Mouse (Mus musculus): ENCODE measurements around the gene Uts2r. TPM values are rescaled to one million over a fixed set of nuclear protein-coding genes. Genes with fewer than 3 reads are reported as not detected.

Uts2r gene
- polyA plus RNA-seq, 1 experiment from 2014 or later, result 0.23 TPM

- no peak overlapping the region for H3K9ac ChIP-seq (ENCODE audit: low read depth, low read length)
- H3K36me3 ChIP-seq (ENCODE audit: control insufficient read depth, insufficient read depth, low read length), result no peaks in the 10 kb centered on the region
- ATAC-seq (ENCODE audit: low FRiP score) (no peak), DNase-seq (ENCODE audit: low spot score) (no peak)
- WGBS, result 88% methylated on average over 3 of the region's 3 CpGs
- H3K4me2 ChIP-seq (replicated peaks; ENCODE audit: low read depth, low read length), result no peak overlapping the region
- H3K4me1 ChIP-seq (replicated peaks; ENCODE audit: control insufficient read depth, insufficient read depth, low read length), result no peaks in the 10 kb centered on the region
- no peak overlapping the region for H3K4me3 ChIP-seq (ENCODE audit: low read depth, low read length)
- H3K27me3 ChIP-seq (ENCODE audit: control insufficient read depth, insufficient read depth, low read length), result no peaks in the 10 kb centered on the region
- no peak overlapping the region for H3K27ac ChIP-seq (ENCODE audit: low read depth, low read length)
- no peaks in the 10 kb centered on the region for H3K9me3 ChIP-seq (ENCODE audit: control insufficient read depth, low read length)
Observed at GRCm38 (mm10) chr11:121189681-121190080, 29.6 kb downstream of the Uts2r start.

DNA sequence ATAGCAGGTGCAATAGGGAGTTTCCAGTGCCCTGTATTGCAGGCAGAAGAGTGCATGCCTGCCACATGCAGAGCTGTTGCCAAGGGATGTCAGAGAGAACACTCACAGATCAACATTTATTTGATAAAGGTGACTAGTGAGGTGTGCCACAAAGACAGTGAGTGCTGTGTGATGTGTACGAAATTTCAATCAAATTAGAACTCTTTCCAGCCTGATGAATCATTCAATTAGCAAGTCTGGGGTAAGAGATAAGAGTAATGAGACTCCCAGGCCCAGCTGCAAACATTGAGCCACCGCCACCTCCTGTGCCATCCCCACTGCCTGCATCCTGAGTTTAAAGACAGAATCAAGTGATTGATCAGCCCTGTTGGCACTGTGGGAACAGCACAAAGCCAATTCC is 32.7 kb downstream of the Uts2r start:
- Histone ChIP-seq H3K4me1 (replicated peaks; ENCODE audit: control insufficient read depth, insufficient read depth, low read length) (no peaks in the 10 kb centered on the region), H3K4me3 (ENCODE audit: low read depth, low read length) (no peak overlapping the region), H3K27me3 (ENCODE audit: control insufficient read depth, insufficient read depth, low read length) (no peaks in the 10 kb centered on the region), H3K9me3 (ENCODE audit: control insufficient read depth, low read length) (no peaks in the 10 kb centered on the region), H3K4me2 (replicated peaks; ENCODE audit: low read depth, low read length) (no peak overlapping the region), H3K27ac (ENCODE audit: low read depth, low read length) (no peak overlapping the region), H3K9ac (ENCODE audit: low read depth, low read length) (no peak overlapping the region), H3K36me3 (ENCODE audit: control insufficient read depth, insufficient read depth, low read length) (no peaks in the 10 kb centered on the region)
- DNase-seq (ENCODE audit: low spot score) (no peak), ATAC-seq (ENCODE audit: low FRiP score) (no peak)
- 68% methylated on average over 2 of the region's 2 CpGs for WGBS

DNA sequence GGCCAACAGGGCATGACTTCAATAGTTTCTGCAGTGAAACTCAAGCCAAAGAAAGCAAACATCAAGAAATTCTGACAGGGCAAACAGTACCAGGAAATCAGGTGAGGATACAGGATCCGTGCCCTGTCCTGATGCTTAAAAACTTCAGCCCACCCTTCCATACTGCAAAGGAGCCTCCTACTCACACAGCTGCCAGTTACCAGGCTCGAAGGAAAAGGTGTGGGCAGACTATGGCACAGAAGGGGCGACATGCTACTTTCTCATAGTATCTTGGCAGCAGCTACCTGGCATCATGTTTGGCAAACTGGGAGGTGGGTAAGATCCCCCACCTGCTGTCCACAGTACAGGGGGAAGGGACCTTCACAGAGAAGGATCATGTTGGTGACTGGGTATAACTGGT is 33.3 kb downstream of the Uts2r start:
- Histone ChIP-seq H3K27ac (ENCODE audit: low read depth, low read length) (no peak overlapping the region), H3K4me3 (ENCODE audit: low read depth, low read length) (no peak overlapping the region), H3K9me3 (ENCODE audit: control insufficient read depth, low read length) (no peaks in the 10 kb centered on the region), H3K9ac (ENCODE audit: low read depth, low read length) (no peak overlapping the region), H3K27me3 (ENCODE audit: control insufficient read depth, insufficient read depth, low read length) (no peaks in the 10 kb centered on the region), H3K4me1 (replicated peaks; ENCODE audit: control insufficient read depth, insufficient read depth, low read length) (no peaks in the 10 kb centered on the region), H3K36me3 (ENCODE audit: control insufficient read depth, insufficient read depth, low read length) (no peaks in the 10 kb centered on the region), H3K4me2 (replicated peaks; ENCODE audit: low read depth, low read length) (no peak overlapping the region)
- ATAC-seq (ENCODE audit: low FRiP score) (no peak), DNase-seq (ENCODE audit: low spot score) (no peak)
- WGBS, result 82% methylated on average over 3 of the region's 3 CpGs

DNA sequence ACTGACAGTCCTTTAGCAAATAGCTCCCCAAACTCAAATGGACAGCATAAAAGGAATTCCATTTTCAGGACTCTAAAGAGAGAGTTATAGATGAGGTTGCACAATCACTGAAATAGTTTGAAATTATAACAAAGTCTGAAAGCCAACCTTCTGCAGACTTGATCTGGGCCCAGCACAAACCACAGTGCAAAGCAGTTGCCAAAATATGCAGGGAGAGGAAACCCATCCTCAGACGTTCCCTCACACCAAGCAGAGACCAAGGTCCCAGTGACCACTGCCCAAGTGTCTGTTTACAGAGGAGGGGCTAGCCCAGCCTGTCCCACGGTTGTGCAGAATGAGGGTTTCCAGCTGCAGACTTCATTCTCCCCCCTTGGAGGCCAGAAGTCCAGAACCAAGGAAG is 38.6 kb downstream of the Uts2r start:
- Histone ChIP-seq H3K4me3 (ENCODE audit: low read depth, low read length) (no peak overlapping the region), H3K4me2 (replicated peaks; ENCODE audit: low read depth, low read length) (no peak overlapping the region), H3K9ac (ENCODE audit: low read depth, low read length) (no peak overlapping the region), H3K27me3 (ENCODE audit: control insufficient read depth, insufficient read depth, low read length) (no peaks in the 10 kb centered on the region), H3K27ac (ENCODE audit: low read depth, low read length) (no peak overlapping the region), H3K9me3 (ENCODE audit: control insufficient read depth, low read length) (no peaks in the 10 kb centered on the region), H3K4me1 (replicated peaks; ENCODE audit: control insufficient read depth, insufficient read depth, low read length) (peaks cover 1% of the 10 kb centered on the region; the same call in 1 of the 2 replicates), H3K36me3 (ENCODE audit: control insufficient read depth, insufficient read depth, low read length) (no peaks in the 10 kb centered on the region)
- DNase-seq (ENCODE audit: low spot score) (no peak), ATAC-seq (ENCODE audit: low FRiP score) (no peak)
- WGBS, result 56% methylated on average over 2 of the region's 2 CpGs

GRCm38 (mm10) chr11:121199851-121200250 is 39.8 kb downstream of the Uts2r start:
- Histone ChIP-seq H3K27ac (ENCODE audit: low read depth, low read length) (no peak overlapping the region), H3K27me3 (ENCODE audit: control insufficient read depth, insufficient read depth, low read length) (no peaks in the 10 kb centered on the region), H3K9me3 (ENCODE audit: control insufficient read depth, low read length) (no peaks in the 10 kb centered on the region), H3K4me3 (ENCODE audit: low read depth, low read length) (no peak overlapping the region), H3K9ac (ENCODE audit: low read depth, low read length) (no peak overlapping the region), H3K4me2 (replicated peaks; ENCODE audit: low read depth, low read length) (no peak overlapping the region), H3K4me1 (replicated peaks; ENCODE audit: control insufficient read depth, insufficient read depth, low read length) (peaks cover 5% of the 10 kb centered on the region; the same call in 1 of the 2 replicates), H3K36me3 (ENCODE audit: control insufficient read depth, insufficient read depth, low read length) (no peaks in the 10 kb centered on the region)
- WGBS, result 84% methylated on average over 4 of the region's 4 CpGs
- ATAC-seq (ENCODE audit: low FRiP score) (no peak), DNase-seq (ENCODE audit: low spot score) (no peak)

GRCm38 (mm10) chr11:121200781-121201180 is 40.7 kb downstream of the Uts2r start:
- WGBS, result 87% methylated on average over 6 of the region's 6 CpGs
- H3K36me3 ChIP-seq (ENCODE audit: control insufficient read depth, insufficient read depth, low read length), result no peaks in the 10 kb centered on the region
- no peak for DNase-seq (ENCODE audit: low spot score)
- no peaks in the 10 kb centered on the region for H3K9me3 ChIP-seq (ENCODE audit: control insufficient read depth, low read length)
- H3K9ac ChIP-seq (ENCODE audit: low read depth, low read length), result no peak overlapping the region
- H3K4me2 ChIP-seq (replicated peaks; ENCODE audit: low read depth, low read length), result no peak overlapping the region
- H3K27ac ChIP-seq (ENCODE audit: low read depth, low read length), result no peak overlapping the region
- H3K4me1 ChIP-seq (replicated peaks; ENCODE audit: control insufficient read depth, insufficient read depth, low read length), result peaks cover 5% of the 10 kb centered on the region; the same call in 1 of the 2 replicates
- no peak overlapping the region for H3K4me3 ChIP-seq (ENCODE audit: low read depth, low read length)
- H3K27me3 ChIP-seq (ENCODE audit: control insufficient read depth, insufficient read depth, low read length), result no peaks in the 10 kb centered on the region
- no peak for ATAC-seq (ENCODE audit: low FRiP score)

- no peak for ATAC-seq (ENCODE audit: low FRiP score)
- no peak overlapping the region for H3K27ac ChIP-seq (ENCODE audit: low read depth, low read length)
- peak; percentile 53 for DNase-seq (ENCODE audit: low spot score)
- no peaks in the 10 kb centered on the region for H3K36me3 ChIP-seq (ENCODE audit: control insufficient read depth, insufficient read depth, low read length)
- no peaks in the 10 kb centered on the region for H3K9me3 ChIP-seq (ENCODE audit: control insufficient read depth, low read length)
- no peak overlapping the region for H3K9ac ChIP-seq (ENCODE audit: low read depth, low read length)
- H3K4me1 ChIP-seq (replicated peaks; ENCODE audit: control insufficient read depth, insufficient read depth, low read length), result peaks cover 5% of the 10 kb centered on the region; the same call in 1 of the 2 replicates
- H3K27me3 ChIP-seq (ENCODE audit: control insufficient read depth, insufficient read depth, low read length), result no peaks in the 10 kb centered on the region
- H3K4me2 ChIP-seq (replicated peaks; ENCODE audit: low read depth, low read length), result no peak overlapping the region
- no peak overlapping the region for H3K4me3 ChIP-seq (ENCODE audit: low read depth, low read length)
- 72% methylated on average over 11 of the region's 11 CpGs for WGBS
Observed at GRCm38 (mm10) chr11:121201436-121202198, 41.5 kb downstream of the Uts2r start.

DNA sequence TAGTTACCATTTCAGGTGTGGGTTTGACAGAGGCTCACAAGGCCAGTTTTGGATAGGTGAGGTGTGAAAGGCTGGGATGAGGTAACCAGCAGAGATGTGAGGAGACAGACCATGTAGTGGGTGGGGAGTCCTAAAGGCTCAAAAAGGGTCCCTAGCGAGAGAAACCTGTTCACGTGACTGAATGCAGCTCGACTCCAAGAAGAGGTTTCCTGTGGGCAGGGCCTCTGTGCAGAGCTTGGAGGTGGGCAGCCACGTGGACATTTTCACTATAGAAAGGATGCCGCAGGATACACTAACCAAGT is 43.7 kb downstream of the Uts2r start:
- H3K4me2 ChIP-seq (replicated peaks; ENCODE audit: low read depth, low read length), result peak overlapping the region; percentile 80
- DNase-seq (ENCODE audit: low spot score) (no peak), ATAC-seq (ENCODE audit: low FRiP score) (no peak)
- no peak overlapping the region for H3K27ac ChIP-seq (ENCODE audit: low read depth, low read length)
- no peaks in the 10 kb centered on the region for H3K9me3 ChIP-seq (ENCODE audit: control insufficient read depth, low read length)
- H3K36me3 ChIP-seq (ENCODE audit: control insufficient read depth, insufficient read depth, low read length), result no peaks in the 10 kb centered on the region
- no peaks in the 10 kb centered on the region for H3K27me3 ChIP-seq (ENCODE audit: control insufficient read depth, insufficient read depth, low read length)
- WGBS, result 0% methylated on average over 5 of the region's 5 CpGs
- H3K4me1 ChIP-seq (replicated peaks; ENCODE audit: control insufficient read depth, insufficient read depth, low read length), result peaks cover 5% of the 10 kb centered on the region; the same call in 1 of the 2 replicates
- H3K4me3 ChIP-seq (ENCODE audit: low read depth, low read length), result peak overlapping the region; percentile 79
- H3K9ac ChIP-seq (ENCODE audit: low read depth, low read length), result peak overlapping the region; percentile 83
